Mouse (Mus musculus): ENCODE data around the gene Milr1.
"Not testable (repeated sequence)": the region's sequence is repeated elsewhere in the genome, so short reads cannot be mapped to it uniquely, and the experiment has no call there.

Gene Milr1

DNA sequence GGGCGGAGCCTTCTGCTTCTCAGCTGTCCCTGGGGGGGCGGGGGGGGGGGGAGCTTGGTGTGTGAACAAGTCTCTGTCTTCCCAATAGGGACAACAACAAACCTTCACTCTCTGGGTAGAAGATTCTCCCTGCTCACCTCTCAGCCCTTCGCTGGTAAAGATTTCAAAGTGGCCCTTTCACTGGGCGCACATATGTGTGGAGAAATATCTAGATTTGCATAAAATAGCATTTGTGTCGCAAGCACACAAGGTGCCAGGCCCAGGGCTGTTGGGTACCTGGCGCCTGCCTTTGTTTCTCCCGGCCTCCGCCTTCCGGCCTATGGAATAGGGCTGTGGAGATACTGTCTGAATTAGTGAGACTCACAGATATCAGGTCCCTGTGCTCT is 11.8 kb downstream of the Milr1 start:
- in situ Hi-C loops (cut with MboI; ENCODE audit: unreplicated experiment in 2 of 2), result loop anchor here in 1 of 2 experiments (25.0 kb wide), 1 partner anchor 250 kb away; no protein-coding TSS in a partner anchor

DNA sequence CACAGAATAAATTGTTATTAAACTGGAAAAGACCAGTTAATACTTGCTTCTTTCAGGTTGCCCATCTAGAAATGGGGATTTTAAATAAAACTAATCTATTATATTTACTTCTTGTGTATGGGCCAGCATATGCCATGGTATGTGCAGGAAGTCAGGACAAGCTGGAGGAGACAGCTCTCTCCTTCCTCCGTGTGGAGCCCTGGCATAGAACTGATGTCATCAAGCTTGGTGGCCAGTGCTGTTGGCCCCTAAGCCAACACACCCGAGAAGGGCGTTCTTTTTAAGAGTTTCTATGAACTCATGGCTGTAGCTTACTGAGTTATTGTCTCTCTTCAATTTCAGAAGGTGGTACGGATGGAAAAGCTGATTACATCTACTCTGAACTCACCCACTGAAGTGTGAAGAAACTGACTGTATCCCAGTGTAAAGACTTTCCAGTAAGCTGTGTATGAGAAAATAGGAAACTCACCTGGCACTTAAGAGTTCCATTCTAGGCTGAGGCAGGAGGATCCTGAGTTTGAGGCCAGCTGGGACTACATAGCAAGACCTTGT is 15.7 kb downstream of the Milr1 start:
- in situ Hi-C loops (cut with MboI; ENCODE audit: unreplicated experiment in 2 of 2), result loop anchor here in 1 of 2 experiments (25.0 kb wide), 1 partner anchor 254 kb away; no protein-coding TSS in a partner anchor

DNA sequence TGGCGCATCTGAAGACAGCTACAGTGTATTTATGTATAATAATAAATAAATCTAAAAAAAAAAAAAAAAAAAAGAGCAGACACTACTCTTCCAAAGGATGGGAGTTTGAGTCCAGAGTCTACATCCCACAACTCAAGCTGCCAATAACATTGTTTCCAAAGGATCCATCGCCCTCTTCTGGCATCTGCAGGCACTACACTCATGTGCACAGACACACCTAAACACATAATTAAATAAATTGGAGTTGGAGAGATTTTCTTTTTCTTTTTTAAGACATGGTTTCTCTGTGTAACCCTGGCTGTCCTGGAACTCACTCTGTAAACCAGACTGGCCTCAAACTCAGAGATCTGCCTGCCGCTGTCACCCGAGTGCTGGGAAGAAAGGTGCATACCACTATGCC is 16.5 kb downstream of the Milr1 start:
- in situ Hi-C loops (cut with MboI; ENCODE audit: unreplicated experiment in 2 of 2), result loop anchor here in 1 of 2 experiments (25.0 kb wide), 1 partner anchor 255 kb away; no protein-coding TSS in a partner anchor

DNA sequence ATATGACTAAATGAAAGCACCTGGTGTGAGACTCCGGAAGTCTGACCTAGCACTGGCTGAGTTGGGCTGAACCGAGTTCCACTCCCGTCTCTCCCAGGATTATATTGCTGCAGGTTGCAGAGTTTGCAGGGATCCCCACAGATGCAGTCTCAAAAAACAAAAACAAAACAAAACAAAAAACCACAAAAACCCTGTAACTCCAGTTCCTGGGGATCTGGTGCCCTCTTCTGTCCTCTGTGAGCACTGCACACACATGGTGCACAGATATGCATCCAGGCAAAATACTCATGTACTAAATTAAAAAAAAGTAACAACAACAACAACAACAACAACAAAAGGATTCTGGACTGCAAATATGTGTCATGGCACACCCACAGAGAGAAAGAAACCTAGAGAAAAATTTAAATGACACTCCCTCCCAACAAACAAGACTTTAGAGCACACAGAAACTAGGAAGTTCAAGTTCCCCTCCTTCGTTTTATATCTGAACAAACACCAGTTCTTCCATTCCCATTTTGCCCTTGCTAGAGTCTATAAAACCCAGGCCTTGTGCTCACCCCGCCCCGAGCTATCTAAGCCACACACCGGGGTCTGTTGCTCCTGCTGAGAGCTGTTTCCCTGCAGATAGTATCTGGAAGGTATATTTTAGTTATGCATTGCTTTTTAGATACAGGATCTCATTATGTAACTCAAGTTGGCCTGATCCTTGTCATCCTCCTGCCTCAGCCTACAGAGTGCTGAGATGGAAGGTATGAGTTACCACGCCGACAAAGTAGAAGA is 19.4 kb downstream of the Milr1 start:
- in situ Hi-C loops (cut with MboI; ENCODE audit: unreplicated experiment in 2 of 2), result loop anchor here (5.0 to 25.0 kb wide), 2 partner anchors 123 to 258 kb away; no protein-coding TSS in a partner anchor

DNA sequence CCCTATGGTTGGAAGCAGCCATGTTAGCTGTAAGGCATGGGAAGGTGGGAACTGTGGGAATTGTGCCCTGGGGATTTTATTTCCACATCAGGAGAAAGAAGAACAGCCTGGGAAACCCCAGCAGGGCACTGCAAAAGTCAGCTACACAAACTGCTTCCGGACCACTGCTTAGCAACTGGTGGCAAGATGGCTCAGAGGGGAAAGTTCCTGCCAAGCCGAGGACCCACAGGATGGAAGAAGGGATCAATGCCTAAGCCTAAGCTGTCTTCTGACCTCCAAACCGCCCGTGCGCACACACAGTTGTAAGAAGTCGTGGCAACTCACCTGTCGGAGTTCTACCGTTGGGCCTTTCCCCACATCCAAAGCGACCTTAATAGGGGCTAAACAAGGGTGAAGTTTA is 22.0 kb downstream of the Milr1 start:
- in situ Hi-C loops (cut with MboI; ENCODE audit: unreplicated experiment in 2 of 2), result loop anchor here (5.0 to 25.0 kb wide), 2 partner anchors 126 to 261 kb away; no protein-coding TSS in a partner anchor

- in situ Hi-C loops (cut with MboI; ENCODE audit: unreplicated experiment in 2 of 2), result loop anchor here in 1 of 2 experiments (5.0 kb wide), 1 partner anchor 35 kb away; no protein-coding TSS in a partner anchor
Measured at GRCm38 (mm10) chr11:106776960-106777359, 25.9 kb downstream of the Milr1 start.

GRCm38 (mm10) chr11:106777395-106777794 is 26.4 kb downstream of the Milr1 start:
- in situ Hi-C loops (cut with MboI; ENCODE audit: unreplicated experiment in 2 of 2), result loop anchor here in 1 of 2 experiments (5.0 kb wide), 1 partner anchor 35 kb away; no protein-coding TSS in a partner anchor

GRCm38 (mm10) chr11:106778132-106778531 is 27.1 kb downstream of the Milr1 start:
- in situ Hi-C loops (cut with MboI; ENCODE audit: unreplicated experiment in 2 of 2), result loop anchor here in 1 of 2 experiments (5.0 kb wide), 1 partner anchor 36 kb away; no protein-coding TSS in a partner anchor

- in situ Hi-C loops (cut with MboI; ENCODE audit: unreplicated experiment in 2 of 2), result loop anchor here in 1 of 2 experiments (5.0 kb wide), 1 partner anchor 36 kb away; no protein-coding TSS in a partner anchor
Measured at GRCm38 (mm10) chr11:106778589-106779387, 27.8 kb downstream of the Milr1 start.

DNA sequence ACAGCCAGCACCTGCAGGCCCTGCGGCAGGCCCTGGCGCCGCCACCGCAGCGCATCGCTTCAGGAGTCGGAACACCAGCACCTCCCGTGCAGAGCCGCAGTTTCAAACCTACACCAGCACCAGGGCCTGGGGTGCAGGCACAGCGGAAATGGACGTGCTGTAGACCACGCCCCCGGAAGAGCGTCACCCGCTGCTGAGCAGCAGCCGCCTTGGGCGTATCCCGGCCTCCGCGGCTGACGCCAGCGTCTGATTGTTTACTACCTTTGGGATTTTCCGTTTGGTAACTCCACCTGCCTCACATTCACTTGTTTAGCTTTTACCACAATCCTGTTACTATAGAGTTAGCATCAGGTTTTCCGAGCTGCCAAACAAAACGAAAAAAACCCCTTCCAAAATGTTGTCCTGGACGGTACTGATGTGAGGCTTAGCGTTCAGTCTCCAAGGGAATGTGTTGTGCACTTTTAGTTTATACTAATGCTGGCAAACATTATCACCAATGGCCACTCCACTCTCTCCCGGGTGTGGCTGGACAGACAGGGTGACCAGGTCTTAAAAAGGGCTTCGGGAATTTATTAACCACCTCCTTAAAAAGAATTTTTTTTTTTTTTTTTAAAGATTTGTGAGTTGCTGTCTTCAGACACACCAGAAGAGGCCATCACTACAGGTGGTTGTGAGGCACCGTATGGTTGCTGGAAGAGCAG is 28.5 kb downstream of the Milr1 start, which contains the start of gene Polg2:
Gene Polg2, minus strand, starts transcription at position 150 of the 701 bp plus-strand sequence.
- in situ Hi-C loops (cut with MboI; ENCODE audit: unreplicated experiment in 2 of 2), result loop anchor here in 1 of 2 experiments (5.0 kb wide), 1 partner anchor 37 kb away; no protein-coding TSS in a partner anchor

DNA sequence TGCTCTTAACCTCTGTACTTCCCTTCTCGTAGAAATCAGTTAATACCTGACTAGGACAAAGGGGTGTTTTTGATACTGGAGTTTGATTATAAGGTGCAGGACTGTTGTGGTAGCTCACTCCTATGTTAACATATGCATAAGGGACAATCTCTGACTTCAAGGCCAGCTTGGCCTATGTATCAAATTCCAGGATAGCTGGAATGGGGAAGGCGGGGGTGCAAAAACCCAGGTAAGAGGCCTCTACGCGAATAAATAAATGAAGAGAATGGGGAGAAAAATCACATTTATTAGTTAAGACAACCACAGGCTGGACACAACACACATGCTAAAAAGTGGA is 29.0 kb downstream of the Milr1 start:
- in situ Hi-C loops (cut with MboI; ENCODE audit: unreplicated experiment in 2 of 2), result no loop called here

DNA sequence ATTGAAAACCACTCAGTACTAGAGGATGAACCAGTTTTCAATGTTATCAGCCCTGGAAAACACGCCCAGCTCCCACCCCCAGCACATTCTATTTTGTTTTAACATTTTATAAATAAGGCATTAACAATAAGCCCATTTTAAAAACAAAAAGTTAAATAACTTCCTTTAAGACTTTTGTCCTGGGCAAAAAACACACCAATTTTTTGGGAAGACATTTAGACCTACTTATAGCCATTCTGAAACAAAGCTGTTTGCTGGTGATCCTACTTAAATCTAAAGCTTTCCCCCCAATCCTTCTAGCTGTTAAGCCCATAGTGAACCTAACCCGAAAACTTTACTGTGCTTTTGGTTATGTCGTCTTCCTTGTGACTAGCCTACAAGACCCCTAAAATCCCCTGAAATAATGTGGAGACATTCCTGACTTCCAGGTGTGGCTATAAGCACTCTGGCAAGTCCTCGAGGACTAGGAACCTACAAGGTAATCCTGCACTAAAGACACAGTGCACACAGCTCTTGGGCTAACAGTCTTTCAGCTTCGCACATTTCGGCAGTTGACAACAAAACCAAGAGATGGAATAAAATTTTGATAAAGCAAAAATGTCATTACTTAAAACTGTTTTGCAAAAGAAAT is 29.7 kb downstream of the Milr1 start:
- in situ Hi-C loops (cut with MboI; ENCODE audit: unreplicated experiment in 2 of 2), result no loop called here

DNA sequence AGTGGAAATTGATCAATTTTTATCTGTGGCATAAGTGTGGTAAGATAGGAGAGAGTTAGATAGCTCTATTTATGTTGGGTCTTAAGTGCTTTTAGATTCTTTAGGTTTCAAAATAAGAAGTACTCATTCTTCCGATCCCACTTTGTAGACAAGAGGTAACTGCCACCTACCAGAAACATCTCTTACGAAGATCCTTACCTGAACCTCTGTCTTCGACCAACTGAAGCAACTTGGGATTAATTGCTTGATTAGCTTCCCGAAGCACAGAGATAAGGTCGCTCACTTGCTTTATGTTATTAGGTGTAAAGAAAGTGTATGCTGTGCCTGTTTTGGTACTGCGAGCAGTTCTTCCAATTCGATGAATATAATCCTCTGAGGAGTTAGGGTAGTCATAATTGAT is 31.2 kb downstream of the Milr1 start:
- in situ Hi-C loops (cut with MboI; ENCODE audit: unreplicated experiment in 2 of 2), result not testable (repeated sequence)

GRCm38 (mm10) chr11:106782841-106783764 is 32.1 kb downstream of the Milr1 start:
- in situ Hi-C loops (cut with MboI; ENCODE audit: unreplicated experiment in 2 of 2), result no loop called here

DNA sequence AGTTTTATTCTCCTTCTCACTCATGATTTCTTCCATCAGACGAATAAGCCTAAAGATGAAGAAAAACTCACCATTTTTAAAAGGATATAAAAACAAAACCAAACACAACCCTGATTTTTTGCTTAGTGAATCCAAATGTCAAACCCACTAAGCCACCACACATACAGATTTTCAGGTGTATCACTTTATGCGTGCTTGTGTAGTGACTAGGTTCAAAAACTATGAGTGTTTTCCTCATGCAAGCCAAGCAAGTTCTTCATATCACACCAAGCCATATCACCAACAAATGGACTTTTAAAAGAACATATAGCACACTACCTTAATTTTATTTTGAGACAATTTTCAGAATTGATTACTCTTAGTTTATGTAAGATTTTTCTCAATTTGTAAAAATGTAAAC is 33.5 kb downstream of the Milr1 start:
- in situ Hi-C loops (cut with MboI; ENCODE audit: unreplicated experiment in 2 of 2), result no loop called here

DNA sequence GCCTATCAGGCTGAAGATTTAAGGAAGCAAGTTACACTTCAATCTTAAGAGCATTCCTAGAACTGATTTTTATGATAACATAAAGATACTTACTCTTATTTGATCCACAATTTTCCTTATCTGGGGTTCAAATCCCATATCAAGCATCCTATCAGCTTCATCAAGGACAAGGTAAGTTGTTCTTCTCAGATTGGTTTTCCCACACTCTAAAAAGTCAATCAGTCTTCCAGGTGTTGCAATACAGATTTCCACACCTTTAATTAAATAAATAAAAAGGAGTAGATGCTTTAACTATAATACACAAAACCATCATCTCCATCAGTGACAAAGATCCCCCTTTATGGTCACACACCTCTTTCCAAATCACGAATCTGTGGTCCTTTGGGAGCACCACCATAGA is 34.0 kb downstream of the Milr1 start:
- in situ Hi-C loops (cut with MboI; ENCODE audit: unreplicated experiment in 2 of 2), result no loop called here

DNA sequence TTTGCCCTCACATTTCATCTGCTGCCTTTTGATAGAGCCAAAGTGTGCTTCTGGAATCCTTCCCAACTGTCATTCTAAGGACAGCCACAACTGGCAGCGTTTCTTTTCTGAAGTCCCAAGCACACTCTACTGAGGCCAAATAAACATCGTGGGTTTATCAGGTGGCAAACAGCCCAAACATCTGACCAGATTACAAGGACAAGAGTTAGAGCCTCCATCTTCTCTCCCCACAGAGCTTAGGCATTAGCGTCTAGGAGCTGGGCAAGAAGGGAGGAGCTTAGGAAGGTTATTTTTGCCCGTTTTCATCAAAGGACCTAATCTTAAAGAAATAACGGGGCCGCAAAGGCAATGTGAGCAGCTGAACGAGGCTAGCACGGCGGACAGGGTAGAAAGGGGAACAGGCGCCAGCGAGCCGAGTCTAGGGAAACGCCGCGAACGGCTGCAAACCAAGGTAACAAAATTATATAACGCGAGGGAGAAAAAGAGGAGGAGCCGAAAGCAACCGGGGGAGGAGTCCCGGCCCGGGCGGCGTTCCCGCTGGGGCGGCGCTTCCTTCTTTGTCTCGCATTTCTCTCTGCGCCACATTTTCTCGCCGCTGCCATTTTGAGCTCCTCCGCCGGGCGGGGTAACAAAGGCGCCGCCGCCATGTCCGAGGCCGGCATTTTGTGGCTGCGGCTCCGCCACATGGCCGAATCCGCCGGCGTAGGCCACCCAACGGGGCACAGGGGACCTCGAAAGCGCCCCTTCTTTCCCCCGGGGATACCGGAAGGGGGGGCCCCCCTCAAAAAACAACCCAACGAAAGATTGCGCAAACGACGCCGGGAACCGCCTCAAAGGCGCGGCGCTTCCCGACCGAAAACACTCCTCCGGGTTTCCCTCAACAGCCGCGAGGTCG is 36.4 kb downstream of the Milr1 start:
- in situ Hi-C loops (cut with MboI; ENCODE audit: unreplicated experiment in 2 of 2), result no loop called here
